Mouse (Mus musculus): ENCODE measurements at regions not wholly inside any gene's neighbourhood (a gene's known extent, or its start where the extent isn't known, plus 50 kb on each side); places are given as distances from the start of the nearest gene placed in this dataset.

GRCm38 (mm10) chr3:153783928-153784570, 59.1 kb upstream of the St6galnac3 start:
- Histone ChIP-seq H3K79me2 (replicated peaks; ENCODE audit: control insufficient read depth, extremely low read depth, insufficient read depth, poor library complexity, severe bottlenecking) (no peaks in the 10 kb centered on the region), H3K27me3 (replicated peaks) (peaks cover 2% of the 10 kb centered on the region), H3K4me1 (ENCODE audit: control insufficient read depth in 1 of 2, insufficient read depth in 2 of 2) (peaks cover 3 to 7% of the 10 kb centered on the region in 2 experiments; a peak in 3 of 4 replicates), H3K9me3 (replicated peaks; ENCODE audit: low read length) (no peaks in the 10 kb centered on the region), H3K27ac (ENCODE audit: insufficient read depth, low read depth) (no peak overlapping the region), H3K36me3 (replicated peaks in 1 of 2; ENCODE audit: control insufficient read depth in 1 of 2, insufficient read depth in 1 of 2, low read length in 1 of 2) (no peaks in the 10 kb centered on the region), H3K4me2 (ENCODE audit: insufficient read depth, low read depth, poor library complexity, severe bottlenecking) (no peak overlapping the region), H3K9ac (ENCODE audit: insufficient read depth, low read depth) (no peak overlapping the region), H3K4me3 (replicated peaks in 1 of 3; ENCODE audit: low read depth in 2 of 3, low read length in 2 of 3, poor library complexity in 1 of 3) (no peak overlapping the region)
- DNase-seq (ENCODE audit: extremely low read depth) = no peak
- TF ChIP-seq TCF12 (IDR thresholded peaks at IDR 0.05; ENCODE audit: low read depth, low read length) = no peak
- TF ChIP-seq CHD2 (IDR thresholded peaks at IDR 0.05; ENCODE audit: low read length) = no peak
- TF ChIP-seq E2F4 (IDR thresholded peaks at IDR 0.05; ENCODE audit: insufficient replicate concordance, low read depth, low read length) = no peak
- TF ChIP-seq ELF1 (IDR thresholded peaks at IDR 0.05; ENCODE audit: low read depth, low read length) = no peak
- no peak for TF ChIP-seq ZC3H11A (IDR thresholded peaks at IDR 0.05; ENCODE audit: low read depth, low read length)
- no peak for TF ChIP-seq HCFC1 (IDR thresholded peaks at IDR 0.05; ENCODE audit: low read depth, low read length)
- TF ChIP-seq MAX (IDR thresholded peaks at IDR 0.05; ENCODE audit: low read length) = no peak
- no peak for TF ChIP-seq POLR2AphosphoS2 (IDR thresholded peaks at IDR 0.05; ENCODE audit: low read depth, low read length)
- no peak for TF ChIP-seq KAT2A (IDR thresholded peaks at IDR 0.05; ENCODE audit: insufficient replicate concordance, low read length)
- dilution Hi-C loops (cut with MboI; ENCODE audit: extremely low pct_ligation_motif_present, extremely low pct_unique_long_range_greater_than_20kb, low sequenced_read_pairs) = no loop called here
- in situ Hi-C loops (cut with MboI; ENCODE audit: low pct_ligation_motif_present, low pct_unique_long_range_greater_than_20kb, low sequenced_read_pairs) = loop anchor here (25.0 kb wide), 1 partner anchor 522 kb away; no protein-coding TSS in a partner anchor

GRCm38 (mm10) chr3:153790455-153790856, 53.6 kb upstream of the Asb17 start:
- H3K27me3 ChIP-seq (replicated peaks) = peaks cover 2% of the 10 kb centered on the region

More at GRCm38 (mm10) chr3:153790455-153790856, 53.6 kb upstream of the Asb17 start:
- DNase-seq (ENCODE audit: extremely low read depth) = no peak
- H3K9me3 ChIP-seq (replicated peaks; ENCODE audit: low read length) = no peaks in the 10 kb centered on the region
- no peak overlapping the region for H3K4me3 ChIP-seq (replicated peaks in 1 of 3; ENCODE audit: low read depth in 2 of 3, low read length in 2 of 3, poor library complexity in 1 of 3)
- dilution Hi-C loops (cut with MboI; ENCODE audit: extremely low pct_ligation_motif_present, extremely low pct_unique_long_range_greater_than_20kb, low sequenced_read_pairs) (no loop called here), in situ Hi-C loops (cut with MboI; ENCODE audit: low pct_ligation_motif_present, low pct_unique_long_range_greater_than_20kb, low sequenced_read_pairs) (loop anchor here (10.0 to 25.0 kb wide), 2 partner anchors 116 to 528 kb away; no protein-coding TSS in a partner anchor)
- no peak overlapping the region for H3K27ac ChIP-seq (ENCODE audit: insufficient read depth, low read depth)
- no peak overlapping the region for H3K9ac ChIP-seq (ENCODE audit: insufficient read depth, low read depth)
- no peaks in the 10 kb centered on the region for H3K36me3 ChIP-seq (replicated peaks in 1 of 2; ENCODE audit: control insufficient read depth in 1 of 2, insufficient read depth in 1 of 2, low read length in 1 of 2)
- H3K4me1 ChIP-seq (ENCODE audit: control insufficient read depth in 1 of 2, insufficient read depth in 2 of 2) = peaks cover 23 to 36% of the 10 kb centered on the region in 2 experiments
- H3K4me2 ChIP-seq (ENCODE audit: insufficient read depth, low read depth, poor library complexity, severe bottlenecking) = no peak overlapping the region
- H3K79me2 ChIP-seq (replicated peaks; ENCODE audit: control insufficient read depth, extremely low read depth, insufficient read depth, poor library complexity, severe bottlenecking) = no peaks in the 10 kb centered on the region
- TF ChIP-seq ZMIZ1 (IDR thresholded peaks at IDR 0.05; ENCODE audit: low read depth, low read length) = no peak
- no peak for TF ChIP-seq CHD1 (IDR thresholded peaks at IDR 0.05; ENCODE audit: low read depth, low read length)
- TF ChIP-seq UBTF (IDR thresholded peaks at IDR 0.05; ENCODE audit: low read depth, low read length) = no peak
- no peak for TF ChIP-seq MYC (IDR thresholded peaks at IDR 0.05; ENCODE audit: low read depth, low read length)
- TF ChIP-seq ZNF384 (IDR thresholded peaks at IDR 0.05; ENCODE audit: low read depth, low read length) = no peak
- TF ChIP-seq ELF1 (IDR thresholded peaks at IDR 0.05; ENCODE audit: low read depth, low read length) = no peak
- TF ChIP-seq POLR2A (IDR thresholded peaks at IDR 0.05; ENCODE audit: low read depth, low read length) = no peak
- TF ChIP-seq BHLHE40 (IDR thresholded peaks at IDR 0.05; ENCODE audit: low read depth, low read length) = no peak
- TF ChIP-seq PAX5 (IDR thresholded peaks at IDR 0.05; ENCODE audit: low read length) = no peak
- no peak for TF ChIP-seq MAX (IDR thresholded peaks at IDR 0.05; ENCODE audit: low read length)
- no peak for TF ChIP-seq HCFC1 (IDR thresholded peaks at IDR 0.05; ENCODE audit: low read depth, low read length)
- no peak for TF ChIP-seq CHD2 (IDR thresholded peaks at IDR 0.05; ENCODE audit: low read length)
- no peak for TF ChIP-seq JUN (IDR thresholded peaks at IDR 0.05; ENCODE audit: insufficient read depth, low read depth, low read length)
- no peak for TF ChIP-seq RCOR1 (conservative IDR thresholded peaks at IDR 0.05; ENCODE audit: low read depth, low read length)
- TF ChIP-seq RAD21 (IDR thresholded peaks at IDR 0.05; ENCODE audit: low read depth, low read length) = no peak
- TF ChIP-seq MEF2A (IDR thresholded peaks at IDR 0.05; ENCODE audit: borderline replicate concordance, low read depth, low read length) = no peak
- TF ChIP-seq SIN3A (IDR thresholded peaks at IDR 0.05; ENCODE audit: low read length) = no peak
